Mouse (Mus musculus) layer of hippocampus, adult 2 months (tissue): ENCODE measurements around the gene Trim50. TPM values are rescaled to one million over a fixed set of nuclear protein-coding genes. Genes with fewer than 3 reads are reported as not detected.
"Not testable (repeated sequence)": the region's sequence is repeated elsewhere in the genome, so short reads cannot be mapped to it uniquely, and the experiment has no call there.

Source experiments
- DNase-seq, 2 experiments: peaks; one replicate each; pipeline ENCODE4 v3.0.0; 2022; ENCODE audit warnings: low spot score in 2 of 2
- H3K27ac ChIP-seq: fragments of 200-600 bp; 2 replicates; pipeline ENCODE4 v1.8.1; 2022
- H3K4me3 ChIP-seq: fragments of 200-600 bp; 2 replicates; pipeline ENCODE4 v1.8.1; 2022; ENCODE audit warnings: mild to moderate bottlenecking
- CTCF ChIP-seq: fragments of 200-600 bp; conservative IDR thresholded peaks from 2 replicates; pipeline ENCODE4 v1.8.1; 2022; ENCODE audit warnings: antibody characterized with exemption, mild to moderate bottlenecking, moderate library complexity
- total RNA-seq, 2 experiments: library from RNA; stranded (reverse); gene quantifications; 2 replicates each; pipeline ENCODE4 v1.2.3; 2021

The Trim50 gene
- total RNA-seq, 2 experiments from 2014 or later: not detected

DNA sequence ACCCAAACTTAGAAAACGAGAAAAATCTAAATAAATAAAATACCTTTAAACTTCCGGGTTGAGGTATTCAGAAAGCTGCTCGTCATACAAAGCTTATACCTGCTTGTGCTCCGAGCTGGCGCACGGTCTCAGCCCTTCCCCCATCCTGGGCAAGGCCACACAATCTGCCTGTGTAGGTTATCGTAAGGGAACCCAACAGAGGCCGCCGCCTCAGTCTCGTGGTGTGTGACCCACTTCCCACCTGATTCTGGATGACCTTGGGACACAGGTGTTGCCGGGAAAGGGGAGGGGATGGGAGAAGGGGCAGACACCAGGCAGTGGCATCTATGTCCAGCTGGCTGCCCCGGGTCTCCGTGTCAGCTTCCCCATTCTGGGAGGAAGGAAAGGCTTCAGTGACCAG is 1.5 kb upstream of the Trim50 start:
- Histone ChIP-seq H3K4me3 (no peak overlapping the region), H3K27ac (no peak overlapping the region)
- no peak for DNase-seq
- no peak for TF ChIP-seq CTCF

DNA sequence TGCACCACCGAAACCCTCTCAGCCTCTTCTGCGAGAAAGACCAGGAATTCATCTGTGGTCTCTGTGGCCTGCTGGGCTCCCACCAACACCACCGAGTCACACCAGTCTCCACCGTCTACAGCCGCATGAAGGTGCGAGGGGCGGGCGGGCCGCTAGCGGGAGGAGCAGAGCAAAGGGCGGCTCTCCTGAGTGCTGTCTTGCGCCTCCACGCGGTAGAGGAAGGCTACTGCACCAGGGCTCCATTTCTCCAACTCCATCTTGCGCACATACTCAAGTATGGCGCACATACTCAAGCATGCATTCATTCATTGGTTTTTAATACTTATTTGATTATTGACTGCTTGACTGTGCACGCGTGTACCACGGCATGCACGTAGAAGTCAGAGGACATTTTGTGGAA is 469 bp downstream of the Trim50 start:
- Histone ChIP-seq H3K27ac (no peak overlapping the region), H3K4me3 (no peak overlapping the region)
- no peak for DNase-seq
- peak; percentile 68 for TF ChIP-seq CTCF

DNA sequence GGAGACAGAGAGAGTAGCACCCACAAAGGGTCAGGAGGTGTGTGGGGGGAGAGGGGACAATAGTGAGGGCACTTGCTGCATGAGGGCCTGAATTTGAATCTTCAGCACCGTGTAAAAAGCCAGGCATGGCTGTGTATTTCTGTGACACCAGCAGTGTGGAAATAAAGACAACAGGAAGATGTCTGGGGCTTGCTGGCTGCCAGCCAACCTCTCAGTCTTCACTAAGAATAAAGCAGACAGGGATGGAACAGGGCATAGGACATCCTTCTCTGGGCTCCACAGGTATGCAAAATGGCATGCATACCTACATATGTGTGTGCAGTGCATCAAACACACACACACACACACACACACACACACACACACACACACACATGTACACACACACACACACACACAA is 3.0 kb downstream of the Trim50 start:
- DNase-seq: no peak
- TF ChIP-seq CTCF: no peak
- Histone ChIP-seq H3K4me3 (no peak overlapping the region), H3K27ac (no peak overlapping the region)

DNA sequence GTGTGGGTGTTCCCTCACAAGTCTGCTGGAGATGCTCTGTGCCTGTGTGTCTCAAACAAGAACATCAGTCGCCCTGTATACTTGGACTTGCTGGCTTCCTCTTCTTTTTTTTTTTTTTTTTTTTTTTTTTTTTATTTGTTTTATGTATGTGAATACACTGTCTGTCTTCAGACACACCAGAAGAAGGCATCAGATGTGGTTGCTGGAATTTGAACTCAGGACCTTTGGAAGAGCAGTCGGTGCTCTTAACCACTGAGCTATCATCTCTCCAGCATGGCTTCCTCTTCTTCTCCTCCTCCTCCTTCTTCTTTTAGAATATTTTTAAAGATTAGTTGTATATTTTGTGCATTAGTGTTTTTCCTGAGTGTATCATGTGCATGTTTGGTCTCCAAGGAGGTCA is 4.5 kb downstream of the Trim50 start:
- DNase-seq: no peak
- no peak overlapping the region for H3K4me3 ChIP-seq
- no peak overlapping the region for H3K27ac ChIP-seq
- no peak for TF ChIP-seq CTCF

DNA sequence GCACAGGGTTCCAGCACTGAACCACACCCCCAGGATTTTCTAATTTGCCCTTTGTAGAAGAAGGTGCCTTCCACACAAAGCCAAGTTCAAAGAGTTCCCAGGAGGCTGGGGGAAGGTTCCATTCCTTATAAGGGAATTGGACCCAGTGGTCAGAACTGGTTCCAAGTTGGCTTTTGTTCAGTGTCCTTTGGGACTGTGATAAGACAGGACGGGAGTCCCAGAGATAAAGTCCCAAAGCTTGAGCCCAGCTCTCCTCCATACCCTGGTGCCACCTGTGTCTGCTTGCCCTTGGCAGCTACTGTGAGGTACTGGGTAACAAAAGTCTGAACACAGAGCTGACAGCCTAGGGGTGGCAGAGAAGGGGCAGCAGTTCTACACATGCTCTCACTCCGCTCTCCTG is 6.7 kb downstream of the Trim50 start:
- TF ChIP-seq CTCF: no peak
- Histone ChIP-seq H3K27ac (no peak overlapping the region), H3K4me3 (no peak overlapping the region)
- no peak for DNase-seq

DNA sequence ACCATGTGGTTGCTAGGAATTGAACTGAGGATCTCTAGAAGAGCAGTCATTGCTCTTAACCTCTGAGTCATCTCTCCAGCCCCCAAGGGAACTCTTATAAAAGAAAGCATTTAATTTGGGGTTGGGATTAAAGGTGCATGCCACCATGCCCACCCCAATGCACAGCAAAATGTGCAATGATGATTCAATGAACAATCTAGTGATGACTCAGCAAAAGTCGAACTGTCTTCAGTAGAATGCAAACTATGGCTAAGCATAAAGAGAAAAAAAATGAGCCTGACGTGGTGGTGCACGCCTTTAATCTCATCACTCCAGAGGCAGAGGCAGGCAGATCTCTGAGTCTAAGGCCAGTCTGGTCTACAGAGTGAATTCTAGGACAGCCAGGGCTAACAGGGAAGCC is 9.5 kb downstream of the Trim50 start:
- TF ChIP-seq CTCF: no peak

DNA sequence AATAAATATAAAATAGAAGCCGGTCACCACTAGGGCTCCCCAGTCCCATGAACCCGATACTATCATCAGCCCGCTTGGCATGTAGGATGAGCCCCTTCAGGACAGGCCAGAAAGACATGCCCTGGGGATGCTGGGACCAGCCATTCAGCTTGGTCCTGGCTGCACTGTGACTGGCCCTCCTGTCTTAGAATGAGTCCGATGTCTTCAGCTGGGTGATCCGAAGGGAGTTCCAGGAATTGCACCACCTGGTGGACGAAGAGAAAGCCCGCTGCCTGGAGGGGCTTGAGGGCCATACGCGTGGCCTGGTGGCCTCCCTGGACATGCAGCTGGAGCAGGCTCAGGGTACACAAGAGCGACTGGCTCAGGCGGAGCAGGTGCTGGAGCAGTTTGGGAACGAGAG is 10.4 kb downstream of the Trim50 start:
- H3K27ac ChIP-seq: no peak overlapping the region
- peak; percentile 69 for TF ChIP-seq CTCF
- no peak for DNase-seq
- H3K4me3 ChIP-seq: no peak overlapping the region

More for the DNA sequence above, 9.5 kb downstream of the Trim50 start:
- Histone ChIP-seq H3K4me3 (no peak overlapping the region), H3K27ac (no peak overlapping the region)
- no peak for DNase-seq

DNA sequence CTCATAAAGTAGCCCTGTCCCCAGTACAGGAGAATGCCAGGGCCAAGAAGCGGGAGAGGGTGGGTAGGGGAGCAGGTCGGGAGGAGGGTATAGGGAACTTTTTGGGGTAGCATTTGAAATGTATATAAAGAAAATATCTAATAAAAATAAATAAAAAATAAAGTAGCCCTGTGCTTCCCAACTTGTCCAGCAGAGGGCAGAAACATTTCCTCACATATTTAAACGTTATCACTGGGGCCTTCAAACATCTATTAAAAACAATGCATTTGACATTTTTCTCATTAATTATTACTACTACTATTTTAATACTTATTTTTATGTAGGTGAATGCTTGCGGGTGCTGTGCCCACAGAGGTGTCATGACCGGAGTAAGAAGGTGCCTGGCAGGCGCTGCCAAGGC is 14.7 kb downstream of the Trim50 start:
- H3K4me3 ChIP-seq: no peak overlapping the region
- DNase-seq: no peak
- no peak overlapping the region for H3K27ac ChIP-seq
- peak; percentile 86 for TF ChIP-seq CTCF

DNA sequence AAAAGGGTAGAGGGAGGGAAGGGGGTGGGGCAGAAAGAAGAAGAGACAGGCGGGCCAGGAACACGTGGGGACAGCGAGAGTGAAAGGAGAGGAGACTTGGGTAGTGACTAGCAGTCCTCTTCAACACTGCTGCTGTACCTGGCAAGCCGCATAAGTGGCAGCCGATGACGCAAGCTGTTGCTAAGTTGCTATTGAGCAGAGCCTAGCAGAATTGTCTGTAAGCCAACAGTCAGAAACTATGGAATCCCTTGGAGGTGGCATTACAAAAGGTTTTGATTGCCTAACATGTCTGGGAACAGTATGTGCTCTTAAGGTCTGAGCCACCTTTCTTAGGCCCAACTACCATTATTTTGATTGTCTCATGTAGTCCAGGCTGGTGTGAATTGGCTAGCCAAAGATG is 15.2 kb downstream of the Trim50 start:
- Histone ChIP-seq H3K27ac (no peak overlapping the region), H3K4me3 (no peak overlapping the region)
- no peak for DNase-seq
- TF ChIP-seq CTCF: no peak

DNA sequence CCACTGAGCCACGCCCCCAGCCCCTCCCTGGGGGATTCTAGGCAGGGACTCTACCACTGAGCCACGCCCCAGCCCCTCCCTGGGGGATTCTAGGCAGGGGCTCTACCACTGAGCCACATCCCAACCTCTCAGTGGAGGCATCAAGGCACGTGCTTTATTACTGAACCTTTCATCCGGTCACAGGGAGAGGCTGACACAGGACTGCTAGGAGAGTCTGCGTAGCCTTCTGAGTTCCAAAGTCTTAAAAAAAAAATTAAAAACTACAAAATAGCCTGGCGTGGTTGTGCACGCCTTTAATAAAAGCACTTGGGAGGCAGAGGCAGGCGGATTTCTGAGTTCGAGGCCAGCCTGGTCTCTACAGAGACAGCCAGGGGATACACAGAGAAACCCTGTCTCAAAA is 16.1 kb downstream of the Trim50 start:
- peak overlapping the region; percentile 93; the same call in 1 of the 2 replicates for H3K27ac ChIP-seq
- DNase-seq: not testable (repeated sequence)
- H3K4me3 ChIP-seq: peak overlapping the region; percentile 95

DNA sequence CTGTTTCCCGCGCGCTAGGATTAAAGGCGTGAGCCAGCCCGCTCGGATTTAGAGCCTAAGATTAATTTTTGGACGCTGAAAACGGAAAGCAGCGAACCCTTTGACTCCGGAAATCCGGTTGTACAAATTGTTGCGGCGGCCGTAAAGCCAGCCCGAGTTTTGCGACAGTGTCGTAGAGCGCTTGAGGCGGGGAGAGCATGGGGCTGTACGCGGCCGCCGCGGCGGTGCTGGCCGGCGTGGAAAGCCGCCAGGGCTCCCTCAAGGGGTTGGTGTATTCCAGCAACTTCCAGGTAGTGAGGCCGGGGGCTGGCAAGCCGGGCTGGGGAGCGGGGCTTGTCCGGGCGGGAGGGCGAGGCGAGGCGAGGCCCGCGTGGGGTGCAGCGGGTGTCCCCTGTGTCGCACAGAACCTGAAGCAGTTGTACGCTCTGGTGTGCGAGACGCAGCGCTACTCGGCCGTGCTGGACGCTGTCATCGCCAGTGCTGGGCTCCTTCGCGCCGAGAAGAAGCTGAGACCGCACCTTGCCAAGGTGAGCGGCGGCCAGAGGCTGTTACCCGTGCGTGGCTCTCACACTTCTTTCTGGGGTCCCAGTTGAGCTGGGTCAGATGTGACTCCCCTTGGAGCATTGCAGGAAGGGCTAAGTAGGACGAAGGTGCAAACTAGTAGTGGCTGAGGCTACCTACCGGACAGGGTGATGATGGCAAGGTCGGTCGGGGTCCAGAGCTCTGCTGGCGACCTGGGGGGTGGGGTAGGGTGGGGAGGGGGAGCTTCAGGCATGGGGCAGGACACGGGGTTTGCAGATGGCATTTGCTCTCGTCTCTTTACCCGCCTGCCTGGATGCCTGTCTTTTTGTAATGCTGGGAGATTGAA is 16.9 kb downstream of the Trim50 start, which contains the start of gene Nsun5:
Gene Nsun5, plus strand, starts transcription at position 167 of the 868 bp plus-strand sequence.
- peak within 1 kb of the TSS; percentile 95 for H3K4me3 ChIP-seq
- H3K27ac ChIP-seq: peak within 1 kb of the TSS; percentile 93
- no peak for TF ChIP-seq CTCF
- DNase-seq: peak; percentile 92 to 95

DNA sequence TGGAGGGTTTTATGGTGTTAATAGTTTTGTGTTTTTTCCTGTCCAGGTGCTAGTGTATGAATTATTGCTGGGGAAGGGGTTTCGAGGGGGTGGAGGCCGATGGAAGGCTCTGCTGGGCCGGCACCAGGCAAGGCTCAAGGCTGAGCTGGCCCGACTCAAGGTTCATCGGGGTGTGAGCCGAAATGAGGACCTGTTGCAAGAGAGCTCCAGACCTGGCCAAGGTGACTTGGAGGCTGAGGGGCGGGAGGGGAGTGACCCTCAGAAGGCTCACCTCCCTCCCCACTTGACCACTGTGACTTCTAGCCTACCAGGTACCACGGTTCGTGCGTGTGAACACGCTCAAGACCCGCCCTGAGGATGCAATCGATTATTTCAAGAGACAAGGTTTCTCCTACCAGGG is 18.1 kb downstream of the Trim50 start:
- no peak for DNase-seq
- no peak overlapping the region for H3K27ac ChIP-seq
- H3K4me3 ChIP-seq: no peak overlapping the region
- no peak for TF ChIP-seq CTCF

DNA sequence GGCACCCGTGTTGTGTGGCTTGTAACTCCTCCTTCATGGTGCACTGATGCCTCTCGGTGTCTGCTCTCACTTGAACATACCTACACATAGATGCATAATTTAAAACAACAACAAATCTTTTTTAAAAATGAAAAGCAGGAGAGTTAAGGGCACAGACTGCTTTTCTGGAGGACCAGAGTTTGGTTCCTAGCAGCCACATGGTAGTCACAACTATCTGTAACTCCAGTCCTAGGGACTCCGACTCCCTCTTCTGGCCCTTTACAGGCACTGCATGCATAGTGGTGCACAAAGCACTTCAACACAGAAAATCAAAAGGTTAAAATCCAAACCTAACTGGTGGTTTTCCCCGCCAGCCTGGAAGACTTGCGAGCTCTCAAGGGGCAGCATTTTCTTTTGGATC is 20.5 kb downstream of the Trim50 start:
- DNase-seq: no peak
- H3K4me3 ChIP-seq: no peak overlapping the region
- TF ChIP-seq CTCF: peak; percentile 53
- H3K27ac ChIP-seq: no peak overlapping the region

DNA sequence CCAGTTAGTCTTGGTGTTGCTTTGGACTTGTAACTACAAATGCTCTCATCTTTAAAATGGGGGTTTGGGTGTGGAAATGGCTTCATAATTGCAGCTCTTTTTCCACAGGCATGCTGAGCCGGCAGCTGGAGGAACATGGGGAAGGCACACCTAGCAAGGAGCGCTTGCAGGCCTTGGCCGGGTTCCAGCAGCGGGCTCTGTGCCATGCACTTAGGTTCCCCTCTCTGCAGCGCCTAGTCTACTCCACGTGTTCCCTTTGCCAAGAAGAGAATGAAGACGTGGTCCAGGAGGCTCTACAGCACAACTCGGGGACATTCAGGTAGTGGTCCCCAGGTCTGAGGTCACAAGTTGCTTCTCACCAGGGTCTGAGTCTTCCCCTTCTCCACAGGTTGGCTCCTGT is 22.1 kb downstream of the Trim50 start:
- peak overlapping the region; percentile 43; the same call in 1 of the 2 replicates for H3K27ac ChIP-seq
- no peak overlapping the region for H3K4me3 ChIP-seq
- TF ChIP-seq CTCF: no peak
- no peak for DNase-seq
